Mouse (Mus musculus): ENCODE results near the gene Gkn1.

Gkn1 gene

GRCm38 (mm10) chr6:87350829-87351228, at the start of gene Gkn1:
Gene Gkn1 (minus strand): TSS chr6:87350942.
- no peak for DNase-seq (ENCODE audit: low spot score)

GRCm38 (mm10) chr6:87399886-87400566, 49.3 kb upstream of the Gkn1 start:
- no peak for DNase-seq (ENCODE audit: low spot score)

- no peak for DNase-seq (ENCODE audit: low spot score)
Measured at GRCm38 (mm10) chr6:87399137-87399536, 48.4 kb upstream of the Gkn1 start.

- no peak for DNase-seq (ENCODE audit: low spot score)
Measured at GRCm38 (mm10) chr6:87394783-87395182, 44.0 kb upstream of the Gkn1 start.

GRCm38 (mm10) chr6:87393466-87394205, 42.9 kb upstream of the Gkn1 start:
- no peak for DNase-seq (ENCODE audit: low spot score)

DNA sequence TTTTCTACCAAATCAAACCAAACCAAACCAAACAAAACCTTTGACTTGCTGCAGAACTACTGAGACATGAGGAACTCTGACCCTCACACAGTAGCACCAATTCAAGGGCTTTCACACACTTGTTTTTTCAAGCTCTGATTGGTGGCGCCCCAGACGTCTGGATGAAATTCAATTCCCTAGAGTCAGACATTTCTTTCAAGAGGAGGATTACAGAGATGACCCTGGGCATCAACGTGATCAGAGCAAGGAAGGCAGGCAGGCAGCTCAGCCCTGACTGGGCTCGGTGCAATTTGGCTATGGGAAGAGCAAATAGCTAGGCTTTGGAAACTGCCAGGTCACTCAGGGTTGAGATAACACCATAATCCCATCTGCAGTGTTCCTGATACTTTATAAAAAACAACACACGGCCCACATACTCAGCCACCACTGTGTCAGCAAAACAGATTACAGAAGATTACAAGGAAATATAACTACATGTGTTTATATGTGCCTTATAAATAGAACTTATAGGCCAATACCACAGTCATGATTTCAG, 38.8 kb upstream of the Gkn1 start:
- no peak for DNase-seq (ENCODE audit: low spot score)

GRCm38 (mm10) chr6:87388877-87389276, 38.1 kb upstream of the Gkn1 start, which contains the start of gene Gkn3:
Gene Gkn3 (minus strand): TSS chr6:87388935.
- no peak for DNase-seq (ENCODE audit: low spot score)

DNA sequence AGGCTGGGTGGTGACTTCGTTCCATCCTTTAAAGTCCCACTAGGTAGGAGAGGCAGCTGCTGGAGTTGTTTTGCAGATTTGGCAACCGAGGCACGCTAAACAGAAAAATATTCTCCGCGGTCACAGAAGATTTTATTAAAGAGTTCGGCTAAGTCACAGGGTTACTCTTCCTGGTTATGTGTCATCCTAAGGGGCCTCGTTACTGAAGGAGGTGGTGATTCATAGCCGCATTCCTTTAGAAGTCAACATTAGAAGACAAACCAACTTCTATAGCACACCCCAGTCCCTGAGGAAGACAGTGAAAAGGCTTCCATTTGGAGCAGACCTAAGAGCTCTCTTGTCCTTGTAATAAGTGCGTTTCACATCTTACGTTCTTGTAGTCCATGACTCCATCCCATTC, 35.9 kb upstream of the Gkn1 start:
- DNase-seq (ENCODE audit: low spot score): no peak

DNA sequence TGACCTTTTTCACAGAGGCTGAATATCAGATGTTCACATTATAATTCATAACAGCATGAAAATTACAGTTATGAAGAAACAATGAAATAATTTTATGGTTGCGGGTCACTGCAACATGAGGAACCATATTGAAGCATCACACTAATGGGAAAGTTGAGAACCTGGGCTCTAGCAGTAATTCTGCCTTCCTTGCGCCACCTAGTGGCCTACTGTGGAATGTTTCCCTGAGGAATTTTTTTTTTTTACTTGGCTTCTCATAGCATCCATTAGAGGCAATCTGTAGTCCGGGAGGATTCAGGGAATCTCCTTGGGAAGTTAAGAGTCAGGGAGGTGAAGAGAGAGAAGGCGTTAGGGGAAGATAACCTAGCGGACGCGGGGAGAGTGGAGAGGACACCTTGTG, 35.5 kb upstream of the Gkn1 start:
- DNase-seq (ENCODE audit: low spot score): no peak

- DNase-seq (ENCODE audit: low spot score): no peak
Measured at GRCm38 (mm10) chr6:87384761-87385160, 34.0 kb upstream of the Gkn1 start.

- DNase-seq (ENCODE audit: low spot score): no peak
Measured at GRCm38 (mm10) chr6:87383926-87384691, 33.4 kb upstream of the Gkn1 start.

- no peak for DNase-seq (ENCODE audit: low spot score)
Measured at GRCm38 (mm10) chr6:87373057-87373456, 22.3 kb upstream of the Gkn1 start, which contains the start of gene Gkn2. Gene Gkn2 (plus strand): TSS chr6:87373357.

DNA sequence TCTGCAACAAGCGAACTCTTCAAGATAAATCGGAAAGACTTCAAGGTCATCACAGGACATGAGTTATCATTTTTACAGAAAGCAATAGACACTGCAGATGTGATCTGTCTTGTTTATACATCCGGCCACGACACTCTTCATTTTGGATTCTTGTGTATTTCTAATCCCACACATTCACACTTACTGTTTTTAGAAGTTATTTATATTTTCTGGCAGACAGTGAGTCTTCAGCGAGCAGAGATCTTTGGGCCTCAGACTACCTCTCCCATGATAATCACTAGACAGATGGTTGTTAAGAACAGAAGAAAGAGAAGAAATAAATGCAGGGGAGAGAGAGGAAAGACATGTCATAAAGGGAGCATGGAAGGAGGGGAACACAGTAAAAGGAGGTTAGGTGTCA, 18.5 kb upstream of the Gkn1 start:
- DNase-seq (ENCODE audit: low spot score): no peak

GRCm38 (mm10) chr6:87354441-87354840, 3.7 kb upstream of the Gkn1 start:
- DNase-seq (ENCODE audit: low spot score): no peak

GRCm38 (mm10) chr6:87335935-87336295, 14.8 kb downstream of the Gkn1 start:
- no peak for DNase-seq (ENCODE audit: low spot score)

DNA sequence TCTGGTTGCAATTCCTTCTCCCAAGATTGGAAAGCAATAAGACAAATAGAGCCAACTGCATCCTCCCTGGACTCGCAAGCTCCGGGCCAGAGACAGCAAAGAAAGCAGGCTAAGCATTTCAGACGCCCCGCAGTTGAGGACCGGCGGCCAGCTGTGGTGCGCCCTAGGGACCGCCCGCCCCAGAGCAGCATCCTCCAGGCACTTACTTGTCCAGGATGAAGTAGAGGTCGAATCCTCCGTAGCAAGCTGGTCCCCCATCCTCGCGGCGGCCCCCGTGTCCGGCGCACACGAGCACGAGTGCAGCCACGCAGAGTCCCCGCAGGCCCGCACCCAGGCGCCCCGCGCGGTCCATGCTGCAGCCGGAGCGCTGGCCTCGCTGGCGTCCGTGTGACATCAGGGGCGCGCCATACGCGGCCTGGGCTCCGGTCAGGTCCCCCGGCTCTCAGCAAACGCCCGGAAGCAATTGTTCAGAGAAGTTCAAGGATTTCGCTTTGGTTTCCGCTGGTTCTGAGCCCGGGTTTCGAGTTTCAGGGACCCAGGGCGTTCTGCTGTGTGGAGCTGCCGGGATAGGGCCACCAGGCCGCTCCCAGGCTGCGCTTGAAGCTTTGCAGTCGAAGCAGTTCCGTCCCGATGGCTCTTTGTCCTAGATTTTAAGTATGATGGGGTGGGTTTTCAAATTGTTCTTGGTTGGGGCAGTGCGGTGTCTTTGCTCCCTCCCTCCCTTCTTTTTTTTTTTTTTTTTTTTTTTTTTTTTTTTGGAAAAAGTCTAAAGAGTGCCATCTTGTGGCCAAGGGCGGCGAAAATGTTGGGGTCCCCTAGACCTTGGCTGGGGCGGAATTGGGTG, 15.4 kb downstream of the Gkn1 start, which contains the start of gene Antxr1:
Gene Antxr1 (minus strand): TSS at position 731 of the 844 bp plus-strand sequence.
- DNase-seq (ENCODE audit: low spot score): peak; percentile 45

GRCm38 (mm10) chr6:87334361-87335090, 16.2 kb downstream of the Gkn1 start:
- no peak for DNase-seq (ENCODE audit: low spot score)

DNA sequence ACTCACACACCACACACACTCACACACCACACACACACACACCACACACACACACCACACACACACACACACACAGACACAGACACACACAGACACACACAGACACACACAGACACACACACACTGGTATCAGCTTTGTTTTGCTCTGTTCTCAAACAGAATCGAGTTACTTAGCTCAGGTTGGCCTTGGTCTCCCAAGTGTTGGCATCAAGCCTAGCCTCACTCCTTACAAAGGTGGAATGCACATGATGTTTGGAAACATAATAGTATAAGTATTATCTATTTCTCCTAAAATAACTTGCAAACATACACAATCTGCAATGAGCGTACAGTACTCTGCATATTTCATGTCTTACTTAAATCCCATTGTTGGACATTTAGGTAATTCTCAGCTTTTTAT, 18.4 kb downstream of the Gkn1 start:
- DNase-seq (ENCODE audit: low spot score): peak; percentile 27

GRCm38 (mm10) chr6:87328265-87329173, 22.2 kb downstream of the Gkn1 start:
- DNase-seq (ENCODE audit: low spot score): no peak

GRCm38 (mm10) chr6:87326932-87327331, 23.8 kb downstream of the Gkn1 start:
- no peak for DNase-seq (ENCODE audit: low spot score)

Data from ovary, adult 18-20 months (tissue).